Mouse (Mus musculus) limb, embryonic 13.5 days (tissue): ENCODE measurements at regions not wholly inside any gene's neighbourhood (a gene's known extent, or its start where the extent isn't known, plus 50 kb on each side); places are given as distances from the start of the nearest gene placed in this dataset.

Source experiments
- ATAC-seq: fragments of 200-750 bp; cut with Nextera tagmentation; 2 replicates; pipeline ENCODE4 v1.8.0; 2017; ENCODE audit warnings: low read depth, moderate number of reproducible peaks, moderate TSS enrichment; ENCODE audit not compliant: low FRiP score
- H3K27ac ChIP-seq: fragments of 300-500 bp; sonication (generic); 2 replicates; pipeline ENCODE4 v1.5.1; 2015; ENCODE audit warnings: inconsistent platforms, mild to moderate bottlenecking, moderate library complexity
- H3K27me3 ChIP-seq: fragments of 300-500 bp; sonication (generic); 2 replicates; pipeline ENCODE4 v1.6.1; 2015; ENCODE audit warnings: mild to moderate bottlenecking, inconsistent platforms
- H3K36me3 ChIP-seq: fragments of 300-500 bp; sonication (generic); 2 replicates; pipeline ENCODE4 v1.6.1; 2015; ENCODE audit warnings: inconsistent platforms, mild to moderate bottlenecking, moderate library complexity
- H3K4me1 ChIP-seq: fragments of 300-500 bp; sonication (generic); 2 replicates; pipeline ENCODE4 v1.6.1; 2015; ENCODE audit warnings: inconsistent platforms
- H3K4me2 ChIP-seq: fragments of 300-500 bp; sonication (generic); replicated peaks from 2 replicates; pipeline ENCODE4 v1.6.1; 2015; ENCODE audit warnings: inconsistent platforms, mild to moderate bottlenecking, moderate library complexity
- H3K4me3 ChIP-seq: fragments of 300-500 bp; sonication (generic); 2 replicates; pipeline ENCODE4 v1.5.1; 2015; ENCODE audit warnings: moderate library complexity, mild to moderate bottlenecking, inconsistent platforms
- H3K9ac ChIP-seq: fragments of 300-500 bp; sonication (generic); 2 replicates; pipeline ENCODE4 v1.6.1; 2015; ENCODE audit warnings: mild to moderate bottlenecking, inconsistent platforms
- H3K9me3 ChIP-seq: fragments of 300-500 bp; sonication (generic); 2 replicates; pipeline ENCODE4 v1.6.1; 2016; ENCODE audit warnings: inconsistent platforms
- WGBS: fragments of 180-500 bp; shearing (Covaris S2); methylation state at CpG from one replicate; pipeline ENCODE4 v1.1.7; 2015; 5-methylcytosine and 5-hydroxymethylcytosine counted together

GRCm38 (mm10) chr14:45764231-45764630 is 106.3 kb upstream of the Ddhd1 start:
- H3K36me3 ChIP-seq: no peaks in the 10 kb centered on the region
- no peaks in the 10 kb centered on the region for H3K9me3 ChIP-seq
- H3K27ac ChIP-seq: no peak overlapping the region
- H3K4me1 ChIP-seq: peaks cover 4% of the 10 kb centered on the region; the same call in 1 of the 2 replicates
- no peak overlapping the region for H3K4me2 ChIP-seq
- 72% methylated on average over 3 of the region's 3 CpGs for WGBS
- no peak overlapping the region for H3K9ac ChIP-seq
- no peaks in the 10 kb centered on the region for H3K27me3 ChIP-seq
- ATAC-seq: no peak
- H3K4me3 ChIP-seq: no peak overlapping the region

GRCm38 (mm10) chr14:45766582-45766981 is 108.6 kb upstream of the Ddhd1 start:
- Histone ChIP-seq H3K27ac (no peak overlapping the region), H3K9ac (no peak overlapping the region), H3K4me2 (no peak overlapping the region), H3K4me3 (no peak overlapping the region), H3K36me3 (no peaks in the 10 kb centered on the region), H3K4me1 (peaks cover 9% of the 10 kb centered on the region; the same call in 1 of the 2 replicates), H3K27me3 (no peaks in the 10 kb centered on the region), H3K9me3 (no peaks in the 10 kb centered on the region)
- no peak for ATAC-seq
- 87% methylated on average over 1 of the region's 1 CpGs for WGBS

GRCm38 (mm10) chr14:45772665-45773277 is 114.8 kb upstream of the Ddhd1 start:
- Histone ChIP-seq H3K4me3 (peak overlapping the region; percentile 19; the same call in 1 of the 2 replicates), H3K36me3 (no peaks in the 10 kb centered on the region), H3K9me3 (no peaks in the 10 kb centered on the region), H3K4me2 (peak overlapping the region; percentile 55), H3K9ac (no peak overlapping the region), H3K27ac (no peak overlapping the region), H3K27me3 (no peaks in the 10 kb centered on the region), H3K4me1 (peaks cover 9% of the 10 kb centered on the region; the same call in 1 of the 2 replicates)
- peak; percentile 73; the same call in 1 of the 2 replicates for ATAC-seq
- 16% methylated on average over 19 of the region's 19 CpGs for WGBS

GRCm38 (mm10) chr14:45773326-45773725 is 115.4 kb upstream of the Ddhd1 start:
- Histone ChIP-seq H3K27ac (no peak overlapping the region), H3K36me3 (no peaks in the 10 kb centered on the region), H3K4me1 (peaks cover 9% of the 10 kb centered on the region; the same call in 1 of the 2 replicates), H3K27me3 (no peaks in the 10 kb centered on the region), H3K9ac (no peak overlapping the region), H3K9me3 (no peaks in the 10 kb centered on the region), H3K4me2 (no peak overlapping the region), H3K4me3 (no peak overlapping the region)
- no peak for ATAC-seq
- 69% methylated on average over 7 of the region's 7 CpGs for WGBS

- 67% methylated on average over 6 of the region's 6 CpGs for WGBS
- Histone ChIP-seq H3K4me1 (no peaks in the 10 kb centered on the region), H3K4me3 (no peak overlapping the region), H3K9me3 (no peaks in the 10 kb centered on the region; the same call in 1 of the 2 replicates), H3K27ac (no peak overlapping the region), H3K27me3 (no peaks in the 10 kb centered on the region), H3K9ac (no peak overlapping the region), H3K36me3 (no peaks in the 10 kb centered on the region), H3K4me2 (no peak overlapping the region)
- no peak for ATAC-seq
Measured at GRCm38 (mm10) chr14:45781850-45782249, 123.9 kb upstream of the Ddhd1 start.

- Histone ChIP-seq H3K4me2 (no peak overlapping the region), H3K27me3 (no peaks in the 10 kb centered on the region), H3K9me3 (no peaks in the 10 kb centered on the region), H3K36me3 (no peaks in the 10 kb centered on the region), H3K27ac (no peak overlapping the region; the same call in 1 of the 2 replicates), H3K4me3 (no peak overlapping the region), H3K4me1 (no peaks in the 10 kb centered on the region; the same call in 1 of the 2 replicates), H3K9ac (no peak overlapping the region)
- 0 out of 2 replicates have a peak, but pooled peaks have one; percentile 48 for ATAC-seq
- WGBS: 33% methylated on average over 1 of the region's 1 CpGs
Measured at GRCm38 (mm10) chr14:45794980-45795379, 137.0 kb upstream of the Ddhd1 start.

- ATAC-seq: no peak
- no peaks in the 10 kb centered on the region for H3K36me3 ChIP-seq
- H3K4me1 ChIP-seq: no peaks in the 10 kb centered on the region; the same call in 1 of the 2 replicates
- no peaks in the 10 kb centered on the region for H3K27me3 ChIP-seq
- no peak overlapping the region for H3K27ac ChIP-seq
- 70% methylated on average over 10 of the region's 10 CpGs for WGBS
- H3K9ac ChIP-seq: no peak overlapping the region
- H3K4me2 ChIP-seq: no peak overlapping the region
- H3K4me3 ChIP-seq: no peak overlapping the region
- peaks cover 7% of the 10 kb centered on the region for H3K9me3 ChIP-seq
Measured at GRCm38 (mm10) chr14:45796665-45797319, 138.8 kb upstream of the Ddhd1 start.

- Histone ChIP-seq H3K27ac (no peak overlapping the region), H3K9ac (no peak overlapping the region), H3K27me3 (no peaks in the 10 kb centered on the region), H3K36me3 (no peaks in the 10 kb centered on the region), H3K9me3 (peaks cover 7% of the 10 kb centered on the region), H3K4me3 (no peak overlapping the region), H3K4me1 (no peaks in the 10 kb centered on the region; the same call in 1 of the 2 replicates), H3K4me2 (no peak overlapping the region)
- no peak for ATAC-seq
- WGBS: 86% methylated on average over 4 of the region's 4 CpGs
Measured at GRCm38 (mm10) chr14:45797320-45797696, 139.4 kb upstream of the Ddhd1 start.

GRCm38 (mm10) chr14:45799286-45799685 is 141.3 kb upstream of the Ddhd1 start:
- 64% methylated on average over 2 of the region's 2 CpGs for WGBS
- Histone ChIP-seq H3K9ac (no peak overlapping the region), H3K36me3 (no peaks in the 10 kb centered on the region), H3K27ac (no peak overlapping the region), H3K27me3 (no peaks in the 10 kb centered on the region), H3K4me1 (no peaks in the 10 kb centered on the region), H3K4me2 (no peak overlapping the region), H3K4me3 (no peak overlapping the region), H3K9me3 (peaks cover 7% of the 10 kb centered on the region)
- ATAC-seq: no peak

GRCm38 (mm10) chr14:45805950-45806349 is 148.0 kb upstream of the Ddhd1 start:
- no peaks in the 10 kb centered on the region for H3K27me3 ChIP-seq
- H3K9me3 ChIP-seq: 0 out of 2 replicates have a peak, but pooled peaks cover under 1% of the 10 kb centered on the region
- H3K36me3 ChIP-seq: no peaks in the 10 kb centered on the region
- no peaks in the 10 kb centered on the region for H3K4me1 ChIP-seq
- H3K9ac ChIP-seq: no peak overlapping the region
- WGBS: 79% methylated on average over 3 of the region's 3 CpGs
- H3K4me3 ChIP-seq: no peak overlapping the region
- no peak overlapping the region for H3K27ac ChIP-seq
- no peak overlapping the region for H3K4me2 ChIP-seq
- ATAC-seq: no peak

GRCm38 (mm10) chr14:45806726-45807280 is 148.9 kb upstream of the Ddhd1 start:
- Histone ChIP-seq H3K36me3 (no peaks in the 10 kb centered on the region), H3K4me3 (no peak overlapping the region), H3K9ac (no peak overlapping the region), H3K27me3 (no peaks in the 10 kb centered on the region), H3K4me1 (no peaks in the 10 kb centered on the region), H3K27ac (no peak overlapping the region), H3K4me2 (no peak overlapping the region), H3K9me3 (no peaks in the 10 kb centered on the region)
- no peak for ATAC-seq
- WGBS: 84% methylated on average over 7 of the region's 7 CpGs

- no peak overlapping the region for H3K4me2 ChIP-seq
- no peak overlapping the region for H3K9ac ChIP-seq
- no peak for ATAC-seq
- no peaks in the 10 kb centered on the region for H3K4me1 ChIP-seq
- no peaks in the 10 kb centered on the region for H3K9me3 ChIP-seq
- no peaks in the 10 kb centered on the region for H3K36me3 ChIP-seq
- no peak overlapping the region for H3K4me3 ChIP-seq
- H3K27ac ChIP-seq: no peak overlapping the region
- WGBS: 88% methylated on average over 7 of the region's 7 CpGs
- H3K27me3 ChIP-seq: no peaks in the 10 kb centered on the region
Measured at GRCm38 (mm10) chr14:45807767-45808166, 149.8 kb upstream of the Ddhd1 start.
